Mouse (Mus musculus) neural tube, embryonic 14.5 days (tissue): ENCODE measurements around the gene Fhdc1. TPM values are rescaled to one million over a fixed set of nuclear protein-coding genes. Genes with fewer than 3 reads are reported as not detected.

Source experiments
- ATAC-seq: fragments of 200-750 bp; cut with Nextera tagmentation; 2 replicates; pipeline ENCODE4 v1.8.0; 2017; ENCODE audit warnings: low read depth, mild to moderate bottlenecking, moderate TSS enrichment, moderate library complexity
- H3K27ac ChIP-seq: fragments of 300-500 bp; sonication (generic); 2 replicates; pipeline ENCODE4 v1.5.1; 2014; ENCODE audit warnings: low read depth, mild to moderate bottlenecking, control low read depth, low read length, moderate library complexity, mixed read lengths
- H3K27me3 ChIP-seq: fragments of 300-500 bp; sonication (generic); 2 replicates; pipeline ENCODE4 v1.6.1; 2014; ENCODE audit warnings: low read length; ENCODE audit not compliant: control insufficient read depth, insufficient read depth
- H3K36me3 ChIP-seq: fragments of 300-500 bp; sonication (generic); 2 replicates; pipeline ENCODE4 v1.6.1; 2014; ENCODE audit warnings: low read length, mixed read lengths; ENCODE audit not compliant: control insufficient read depth, insufficient read depth
- H3K4me1 ChIP-seq: fragments of 300-500 bp; sonication (generic); 2 replicates; pipeline ENCODE4 v1.6.1; 2014; ENCODE audit warnings: low read length; ENCODE audit not compliant: control insufficient read depth, insufficient read depth
- H3K4me2 ChIP-seq: fragments of 300-500 bp; sonication (generic); 2 replicates; pipeline ENCODE4 v1.6.1; 2014; ENCODE audit warnings: mild to moderate bottlenecking, low read depth, low read length, control low read depth
- H3K4me3 ChIP-seq: fragments of 300-500 bp; sonication (generic); 2 replicates; pipeline ENCODE4 v1.5.1; 2014; ENCODE audit warnings: low read depth, low read length, control low read depth, mixed read lengths
- H3K9ac ChIP-seq: fragments of 300-500 bp; sonication (generic); replicated peaks from 2 replicates; pipeline ENCODE4 v1.6.1; 2014; ENCODE audit warnings: low read depth, mild to moderate bottlenecking, control low read depth, low read length, mixed read lengths
- H3K9me3 ChIP-seq: fragments of 300-500 bp; sonication (generic); 2 replicates; pipeline ENCODE4 v1.6.1; 2016; ENCODE audit warnings: low read length; ENCODE audit not compliant: control insufficient read depth
- WGBS: fragments of 180-500 bp; shearing (Covaris S2); extraction: QIAGEN DNeasy Blood & Tissue Kit; methylation state at CpG from one replicate; pipeline ENCODE4 v1.1.7; 2014; 5-methylcytosine and 5-hydroxymethylcytosine counted together
- polyA plus RNA-seq: library from polyadenylated mRNA; unstranded; fragments of >200 nt; fragmentation: Nextera tagmentation; extraction: Ambion mirVana; gene quantifications from 2 replicates; pipeline ENCODE4 v1.2.1, GENCODE M21; 2014

The Fhdc1 gene
- polyA plus RNA-seq, 1 experiment from 2014 or later: 7.2 TPM

- no peaks in the 10 kb centered on the region for H3K4me1 ChIP-seq
Measured at GRCm38 (mm10) chr3:84468111-84468453, 12.1 kb downstream of the Fhdc1 start.

GRCm38 (mm10) chr3:84467419-84468110, 12.7 kb downstream of the Fhdc1 start:
- 70% methylated on average over 10 of the region's 10 CpGs for WGBS
- Histone ChIP-seq H3K4me1 (no peaks in the 10 kb centered on the region), H3K9ac (no peak overlapping the region)

More at GRCm38 (mm10) chr3:84468111-84468453, 12.1 kb downstream of the Fhdc1 start:
- WGBS: 57% methylated on average over 4 of the region's 4 CpGs
- no peak overlapping the region for H3K9ac ChIP-seq
- no peak for ATAC-seq
- H3K9me3 ChIP-seq: no peaks in the 10 kb centered on the region
- H3K36me3 ChIP-seq: no peaks in the 10 kb centered on the region
- H3K4me3 ChIP-seq: no peak overlapping the region
- H3K27me3 ChIP-seq: no peaks in the 10 kb centered on the region
- no peak overlapping the region for H3K4me2 ChIP-seq
- H3K27ac ChIP-seq: no peak overlapping the region

GRCm38 (mm10) chr3:84465822-84466500, 14.3 kb downstream of the Fhdc1 start:
- Histone ChIP-seq H3K27me3 (no peaks in the 10 kb centered on the region), H3K4me3 (no peak overlapping the region), H3K4me1 (no peaks in the 10 kb centered on the region), H3K4me2 (no peak overlapping the region), H3K36me3 (no peaks in the 10 kb centered on the region), H3K27ac (no peak overlapping the region), H3K9ac (no peak overlapping the region), H3K9me3 (no peaks in the 10 kb centered on the region)
- no peak for ATAC-seq
- 68% methylated on average over 6 of the region's 6 CpGs for WGBS

More at GRCm38 (mm10) chr3:84467419-84468110, 12.7 kb downstream of the Fhdc1 start:
- no peak overlapping the region for H3K27ac ChIP-seq
- H3K36me3 ChIP-seq: no peaks in the 10 kb centered on the region
- H3K27me3 ChIP-seq: no peaks in the 10 kb centered on the region
- no peak for ATAC-seq
- H3K4me2 ChIP-seq: no peak overlapping the region
- no peaks in the 10 kb centered on the region for H3K9me3 ChIP-seq
- no peak overlapping the region for H3K4me3 ChIP-seq

- H3K27ac ChIP-seq: no peak overlapping the region
- no peaks in the 10 kb centered on the region for H3K4me1 ChIP-seq
- H3K27me3 ChIP-seq: no peaks in the 10 kb centered on the region
- peak; percentile 34; the same call in 1 of the 2 replicates for ATAC-seq
- no peak overlapping the region for H3K4me2 ChIP-seq
- no peak overlapping the region for H3K9ac ChIP-seq
- no peaks in the 10 kb centered on the region for H3K36me3 ChIP-seq
- H3K9me3 ChIP-seq: no peaks in the 10 kb centered on the region
- WGBS: 51% methylated on average over 4 of the region's 4 CpGs
- no peak overlapping the region for H3K4me3 ChIP-seq
Measured at GRCm38 (mm10) chr3:84461687-84462086, 18.5 kb downstream of the Fhdc1 start.

GRCm38 (mm10) chr3:84460952-84461351, 19.3 kb downstream of the Fhdc1 start:
- Histone ChIP-seq H3K27ac (no peak overlapping the region), H3K27me3 (no peaks in the 10 kb centered on the region), H3K36me3 (no peaks in the 10 kb centered on the region), H3K4me3 (no peak overlapping the region), H3K4me1 (no peaks in the 10 kb centered on the region), H3K9me3 (no peaks in the 10 kb centered on the region), H3K4me2 (no peak overlapping the region), H3K9ac (no peak overlapping the region)
- 36% methylated on average over 12 of the region's 12 CpGs for WGBS
- no peak for ATAC-seq

- 35% methylated on average over 3 of the region's 3 CpGs for WGBS
Measured at GRCm38 (mm10) chr3:84460499-84460898, 19.7 kb downstream of the Fhdc1 start.

GRCm38 (mm10) chr3:84455733-84456417, 24.4 kb downstream of the Fhdc1 start:
- no peak for ATAC-seq
- Histone ChIP-seq H3K9ac (no peak overlapping the region), H3K4me3 (no peak overlapping the region), H3K27ac (no peak overlapping the region), H3K36me3 (peaks cover 3% of the 10 kb centered on the region; the same call in 1 of the 2 replicates), H3K4me1 (no peaks in the 10 kb centered on the region), H3K9me3 (no peaks in the 10 kb centered on the region), H3K27me3 (no peaks in the 10 kb centered on the region), H3K4me2 (no peak overlapping the region)
- 83% methylated on average over 12 of the region's 12 CpGs for whole genome bisulfite sequencing

More at GRCm38 (mm10) chr3:84460499-84460898, 19.7 kb downstream of the Fhdc1 start:
- H3K9me3 ChIP-seq: no peaks in the 10 kb centered on the region
- no peaks in the 10 kb centered on the region for H3K27me3 ChIP-seq
- no peak overlapping the region for H3K27ac ChIP-seq
- H3K4me2 ChIP-seq: no peak overlapping the region
- H3K36me3 ChIP-seq: no peaks in the 10 kb centered on the region
- no peak overlapping the region for H3K4me3 ChIP-seq
- no peaks in the 10 kb centered on the region for H3K4me1 ChIP-seq
- ATAC-seq: no peak
- no peak overlapping the region for H3K9ac ChIP-seq

GRCm38 (mm10) chr3:84450651-84451050, 29.6 kb downstream of the Fhdc1 start:
- H3K4me2 ChIP-seq: no peak overlapping the region
- no peak overlapping the region for H3K4me3 ChIP-seq
- H3K9me3 ChIP-seq: no peaks in the 10 kb centered on the region
- WGBS: 73% methylated on average over 3 of the region's 3 CpGs
- no peak for ATAC-seq
- H3K27me3 ChIP-seq: no peaks in the 10 kb centered on the region
- H3K9ac ChIP-seq: no peak overlapping the region
- H3K36me3 ChIP-seq: peaks cover 5% of the 10 kb centered on the region; the same call in 1 of the 2 replicates
- no peaks in the 10 kb centered on the region for H3K4me1 ChIP-seq
- H3K27ac ChIP-seq: no peak overlapping the region

- no peaks in the 10 kb centered on the region for H3K4me1 ChIP-seq
- H3K27me3 ChIP-seq: no peaks in the 10 kb centered on the region
- WGBS: 81% methylated on average over 9 of the region's 9 CpGs
- no peak overlapping the region for H3K4me3 ChIP-seq
- no peak for ATAC-seq
- H3K9ac ChIP-seq: no peak overlapping the region
- H3K9me3 ChIP-seq: no peaks in the 10 kb centered on the region
- no peak overlapping the region for H3K4me2 ChIP-seq
- H3K36me3 ChIP-seq: peaks cover 12% of the 10 kb centered on the region; the same call in 1 of the 2 replicates
- no peak overlapping the region for H3K27ac ChIP-seq
Measured at GRCm38 (mm10) chr3:84449015-84449414, 31.2 kb downstream of the Fhdc1 start.
